Mouse (Mus musculus) cortical plate, adult 2 months (tissue): ENCODE measurements around the gene Foxo6.

Experiments
- CTCF ChIP-seq: fragments of 200-500 bp; IDR thresholded peaks from 2 replicates; pipeline ENCODE4 v1.5.1; 2011; ENCODE audit warnings: mild to moderate bottlenecking, control low read depth, low read length; ENCODE audit not compliant: insufficient read depth; ENCODE audit errors: extremely low read depth
- POLR2A ChIP-seq: fragments of 200-500 bp; IDR thresholded peaks from 2 replicates; pipeline ENCODE4 v1.6.1; 2011; ENCODE audit warnings: mild to moderate bottlenecking, low read length, control low read depth; ENCODE audit not compliant: insufficient read depth; ENCODE audit errors: extremely low read depth

DNA sequence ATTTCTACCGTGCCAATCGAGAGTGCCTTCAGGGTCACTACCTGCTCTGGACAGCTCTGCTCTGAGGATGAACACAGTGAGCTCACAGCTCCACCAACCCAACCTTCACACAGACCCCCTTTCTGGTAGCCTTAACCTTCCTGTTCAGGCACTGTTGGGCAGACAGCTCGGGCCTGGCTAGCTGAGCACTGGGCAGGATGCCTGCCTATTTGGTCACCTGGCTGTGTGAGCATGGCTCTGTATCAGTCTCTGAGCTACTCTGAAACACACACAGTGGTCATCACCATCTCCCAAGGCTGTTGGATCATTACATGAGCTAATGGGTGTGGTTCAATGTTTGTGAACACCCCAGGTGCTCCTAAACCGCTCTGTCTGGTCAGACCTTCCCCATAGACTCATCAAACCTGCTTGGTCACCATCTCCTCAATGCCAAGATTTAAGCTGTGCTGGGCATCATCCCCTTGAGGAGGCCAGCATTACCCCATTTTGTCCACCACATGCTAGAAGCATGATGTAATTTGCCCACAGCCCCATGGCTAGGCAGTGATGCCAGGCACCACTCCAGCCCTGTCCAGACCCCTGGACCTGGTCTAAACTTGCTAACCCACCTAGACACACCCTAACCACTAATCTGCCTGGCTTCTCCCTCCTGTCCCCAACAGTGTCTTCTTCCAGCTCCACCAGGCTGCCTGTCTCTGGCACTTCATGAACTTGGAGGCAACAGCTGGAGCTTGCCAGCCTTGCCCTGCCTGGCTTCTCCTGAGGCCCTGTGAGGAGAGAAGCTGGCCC is 16.8 kb downstream of the Foxo6 start:
- TF ChIP-seq CTCF (no peak), POLR2A (no peak)
